Mouse (Mus musculus) gastrocnemius, postnatal 25 days (tissue): ENCODE results near the gene Plek2. TPM values are rescaled to one million over a fixed set of nuclear protein-coding genes. Genes with fewer than 3 reads are reported as not detected.
A peak's percentile ranks its signal among the peaks of the same experiment; 100 is the strongest.

Experiments
- DNase-seq: peaks from one replicate; pipeline ENCODE4 v3.0.0; 2022
- total RNA-seq, 2 experiments: library from RNA; stranded (reverse); gene quantifications; 1 replicate in 1 of 2; 2 replicates in 1 of 2; pipeline ENCODE4 v1.2.3; 2021

Plek2 gene
- total RNA-seq, 2 experiments from 2014 or later: 0.43 TPM; not detected in 1

- no peak for DNase-seq
Observed at GRCm38 (mm10) chr12:78910684-78911461, 4.1 kb upstream of the Plek2 start.

- no peak for DNase-seq
Observed at GRCm38 (mm10) chr12:78908081-78908605, 1.4 kb upstream of the Plek2 start.

- DNase-seq: no peak
Observed at GRCm38 (mm10) chr12:78904499-78904898, 2.3 kb downstream of the Plek2 start.

GRCm38 (mm10) chr12:78903313-78903712 is 3.5 kb downstream of the Plek2 start:
- DNase-seq: no peak

GRCm38 (mm10) chr12:78901467-78901866 is 5.3 kb downstream of the Plek2 start:
- no peak for DNase-seq

GRCm38 (mm10) chr12:78897861-78898260 is 8.9 kb downstream of the Plek2 start:
- no peak for DNase-seq

GRCm38 (mm10) chr12:78891149-78891548 is 15.6 kb downstream of the Plek2 start:
- no peak for DNase-seq

- DNase-seq: no peak
Observed at GRCm38 (mm10) chr12:78890062-78890461, 16.7 kb downstream of the Plek2 start.

GRCm38 (mm10) chr12:78874581-78874980 is 32.2 kb downstream of the Plek2 start:
- DNase-seq: no peak

- DNase-seq: no peak
Observed at GRCm38 (mm10) chr12:78868115-78868514, 38.6 kb downstream of the Plek2 start.

GRCm38 (mm10) chr12:78865434-78865833 is 41.3 kb downstream of the Plek2 start:
- no peak for DNase-seq

GRCm38 (mm10) chr12:78862254-78862730 is 44.5 kb downstream of the Plek2 start:
- DNase-seq: no peak

GRCm38 (mm10) chr12:78861496-78862253 is 45.1 kb downstream of the Plek2 start, which contains the start of the genes Atp6v1d and Eif2s1:
Atp6v1d (minus strand) TSS chr12:78861638.
Eif2s1 (plus strand) TSS chr12:78861819.
- DNase-seq: peak; percentile 99

- DNase-seq: no peak
Observed at GRCm38 (mm10) chr12:78860921-78861495, 45.8 kb downstream of the Plek2 start.

- no peak for DNase-seq
Observed at GRCm38 (mm10) chr12:78848246-78848645, 58.5 kb downstream of the Plek2 start.

- DNase-seq: no peak
Observed at GRCm38 (mm10) chr12:78842429-78842828, 64.3 kb downstream of the Plek2 start.

- no peak for DNase-seq
Observed at GRCm38 (mm10) chr12:78839906-78840305, 66.9 kb downstream of the Plek2 start.

Other genes starting within 250 kb of the Plek2 start
- not detected for gene Fam71d, start 215.4 kb downstream of the Plek2 start, total RNA-seq
- gene Mpp5, start 158.1 kb downstream of the Plek2 start, total RNA-seq: 10 to 100 TPM; 11.7 to 17.0 TPM
- gene Atp6v1d, start 45.3 kb downstream of the Plek2 start, total RNA-seq: 10 to 100 TPM; 57.4 to 60.8 TPM
- 10 to 100 TPM; 39.9 to 40.3 TPM for gene Eif2s1, start 45.1 kb downstream of the Plek2 start, total RNA-seq
- 1 to 10 TPM; 8.5 to 9.5 TPM for gene Tmem229b, start 100.7 kb upstream of the Plek2 start, total RNA-seq
- 1 to 10 TPM; 1.3 to 2.3 TPM for gene Plekhh1, start 122.2 kb upstream of the Plek2 start, total RNA-seq
- gene Pigh, start 182.7 kb upstream of the Plek2 start, total RNA-seq: 1 to 10 TPM; 1.4 to 1.6 TPM
- not detected for gene Arg2, start 223.8 kb upstream of the Plek2 start, total RNA-seq